Mouse (Mus musculus) gastrocnemius, postnatal 4 days (tissue): Measurements from ENCODE around the gene Atxn1. TPM values are rescaled to one million over a fixed set of nuclear protein-coding genes. Genes with fewer than 3 reads are reported as not detected.

Experiments used
- DNase-seq, 2 experiments: peaks; one replicate each; pipeline ENCODE4 v3.0.0; 2021 to 2022; ENCODE audit warnings: low spot score in 2 of 2, mixed read lengths in 2 of 2
- total RNA-seq, 2 experiments: library from RNA; stranded (reverse); gene quantifications; 2 replicates each; pipeline ENCODE4 v1.2.3; 2021

Gene Atxn1
- total RNA-seq, 2 experiments from 2014 or later: 24.8 to 29.0 TPM

GRCm38 (mm10) chr13:45735802-45736201 is 229.0 kb downstream of the Atxn1 start:
- no peak for DNase-seq

- no peak for DNase-seq
These were observed 230.3 kb downstream of the Atxn1 start for GRCm38 (mm10) chr13:45734531-45734930.

DNA sequence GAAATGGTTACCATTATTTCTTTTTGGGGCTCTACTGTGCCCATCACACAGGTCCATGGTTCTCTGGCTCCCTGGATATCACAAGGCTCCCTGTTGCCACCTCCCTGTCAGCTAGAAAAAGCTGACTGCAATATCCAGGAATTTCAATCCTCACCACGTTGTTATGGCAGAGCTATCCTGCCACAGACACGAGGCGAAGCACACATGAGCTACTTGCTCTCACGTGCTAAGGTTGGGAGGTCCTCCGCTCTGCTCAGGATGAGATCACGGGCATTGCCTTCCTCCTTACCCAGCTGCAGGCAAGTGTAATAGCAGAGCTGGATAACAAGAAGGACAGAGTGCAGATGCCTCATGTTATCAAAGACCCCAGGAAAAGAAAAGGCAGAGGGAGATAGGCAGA is 232.2 kb downstream of the Atxn1 start:
- DNase-seq: no peak

- DNase-seq: no peak
These were observed 237.9 kb downstream of the Atxn1 start for GRCm38 (mm10) chr13:45726917-45727316.

DNA sequence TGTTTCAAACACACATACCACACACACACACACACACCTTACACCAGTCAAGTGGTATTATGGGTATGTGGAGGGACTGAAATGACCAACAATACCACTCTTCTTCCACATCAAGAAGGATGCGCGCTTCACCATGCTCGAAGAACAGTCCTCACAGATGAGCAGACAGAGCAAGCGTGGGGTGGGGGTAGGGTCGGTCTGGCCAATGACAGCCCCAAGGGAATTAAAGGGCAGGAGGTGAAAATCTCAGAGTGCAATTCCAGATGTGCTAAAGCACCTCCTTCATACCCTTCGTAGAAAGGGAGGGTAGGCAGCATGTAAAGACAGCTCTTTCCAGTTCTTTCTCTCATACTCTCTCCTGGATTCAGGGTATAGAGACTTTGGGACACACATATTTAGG is 238.6 kb downstream of the Atxn1 start:
- DNase-seq: no peak

- DNase-seq: no peak
These were observed 240.1 kb downstream of the Atxn1 start for GRCm38 (mm10) chr13:45724507-45725259.

DNA sequence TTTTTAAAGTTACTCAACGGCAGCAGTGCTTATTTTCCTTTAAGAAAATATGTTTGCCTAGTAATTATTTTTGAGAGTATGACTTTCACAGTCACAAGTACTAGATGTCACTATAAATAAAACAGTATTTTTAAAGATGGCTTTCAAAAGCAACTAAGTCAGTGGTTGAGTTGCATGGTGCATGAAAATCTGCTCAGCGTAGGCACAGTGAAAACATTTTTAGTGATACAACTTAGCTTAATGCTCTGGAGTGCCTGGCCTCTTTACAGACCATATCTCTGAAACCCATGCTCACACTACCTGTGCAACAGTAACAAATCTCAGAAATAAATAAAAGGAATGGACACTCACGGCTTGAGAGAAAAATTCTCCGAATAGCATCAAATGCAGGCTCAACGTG is 241.9 kb downstream of the Atxn1 start:
- no peak for DNase-seq

DNA sequence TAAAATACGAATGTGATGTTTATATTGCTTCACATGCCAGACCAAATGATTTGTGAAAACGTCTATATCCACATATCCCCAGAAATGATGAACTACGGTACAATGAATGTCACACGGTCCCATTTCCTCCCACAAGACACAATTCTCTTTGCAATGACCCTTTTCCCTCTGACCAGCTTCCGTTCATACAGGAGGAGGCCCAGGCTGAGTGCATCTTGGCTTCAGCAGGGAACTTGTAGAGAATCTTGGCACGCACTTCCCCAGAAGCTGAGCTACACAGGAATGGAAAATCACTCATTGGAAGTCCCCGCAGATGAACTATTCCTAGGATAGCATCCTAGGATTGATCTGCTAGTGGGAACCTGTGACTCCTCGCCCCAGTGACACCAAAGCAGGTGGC is 243.2 kb downstream of the Atxn1 start:
- peak in 1 of 2 experiments; percentile 43 for DNase-seq

- no peak for DNase-seq
These were observed 246.0 kb downstream of the Atxn1 start for GRCm38 (mm10) chr13:45718850-45719249.

GRCm38 (mm10) chr13:45715583-45716180 is 249.1 kb downstream of the Atxn1 start:
- no peak for DNase-seq

DNA sequence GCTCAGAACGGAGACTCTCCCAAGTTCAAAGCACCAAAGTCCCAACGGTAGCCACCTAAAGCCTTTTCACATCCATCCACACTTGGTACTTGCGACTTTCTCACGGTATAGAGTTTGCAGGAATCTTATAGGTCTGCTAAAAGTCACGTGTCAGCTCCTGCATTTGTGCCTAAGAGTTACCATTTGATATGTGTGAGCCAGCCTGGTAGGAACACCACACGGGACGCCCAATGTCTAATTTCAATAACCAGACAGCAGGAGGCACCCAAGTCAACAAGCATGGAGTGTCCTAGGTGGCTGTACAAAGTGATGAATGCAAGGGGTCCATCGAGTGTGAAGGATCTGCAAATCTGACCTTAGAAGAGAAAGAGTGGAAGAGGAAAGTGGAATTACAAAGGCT is 254.8 kb downstream of the Atxn1 start:
- DNase-seq: no peak

- DNase-seq: no peak
These were observed 255.4 kb downstream of the Atxn1 start for GRCm38 (mm10) chr13:45709402-45709801.

GRCm38 (mm10) chr13:45701296-45701790 is 263.5 kb downstream of the Atxn1 start:
- no peak for DNase-seq

- DNase-seq: no peak
These were observed 265.8 kb downstream of the Atxn1 start for GRCm38 (mm10) chr13:45698982-45699381.

GRCm38 (mm10) chr13:45696009-45696408 is 268.8 kb downstream of the Atxn1 start:
- no peak for DNase-seq

- no peak for DNase-seq
These were observed 269.8 kb downstream of the Atxn1 start for GRCm38 (mm10) chr13:45694921-45695437.

- no peak for DNase-seq
These were observed 270.9 kb downstream of the Atxn1 start for GRCm38 (mm10) chr13:45693953-45694352.

DNA sequence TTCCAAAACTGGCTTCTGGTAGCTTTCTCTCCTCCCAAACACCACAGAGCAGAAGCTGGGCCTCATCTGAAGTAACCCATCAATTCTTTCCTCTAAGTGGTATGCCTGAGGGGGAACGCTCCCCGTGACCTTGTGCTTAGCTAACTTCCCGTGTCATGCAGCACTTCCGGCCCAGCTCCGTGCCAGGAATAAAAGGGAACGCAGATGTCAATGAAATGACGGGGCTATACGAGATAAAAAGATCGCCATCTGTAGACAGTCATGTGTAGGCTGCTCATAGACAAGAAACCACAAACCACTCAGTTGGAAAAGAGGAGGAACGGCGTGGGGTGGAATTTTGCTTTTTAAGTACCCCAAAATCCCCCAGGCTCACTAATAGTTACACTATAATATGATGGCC is 271.3 kb downstream of the Atxn1 start:
- no peak for DNase-seq

DNA sequence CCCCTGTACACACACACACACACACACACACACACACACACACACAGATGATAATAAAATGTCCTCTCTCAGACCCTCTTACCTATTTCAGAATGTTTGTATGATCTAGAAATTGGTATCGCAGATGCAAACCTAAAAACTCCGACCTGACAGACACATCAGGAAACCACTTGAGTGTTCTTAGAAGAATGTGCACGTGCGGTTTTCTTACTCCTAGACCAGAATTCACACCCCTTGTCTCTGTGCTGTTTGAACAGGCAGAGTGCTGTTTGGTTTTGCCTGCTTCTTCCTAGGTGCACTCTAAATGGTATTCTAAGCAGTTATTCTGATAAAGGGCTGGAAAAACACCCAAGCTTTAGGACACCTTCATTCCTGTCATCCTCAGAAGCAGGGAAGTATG is 271.7 kb downstream of the Atxn1 start:
- DNase-seq: no peak

GRCm38 (mm10) chr13:45692440-45692839 is 272.4 kb downstream of the Atxn1 start:
- no peak for DNase-seq

GRCm38 (mm10) chr13:45690426-45690825 is 274.4 kb downstream of the Atxn1 start:
- DNase-seq: no peak

- DNase-seq: no peak
These were observed 275.9 kb downstream of the Atxn1 start for GRCm38 (mm10) chr13:45688864-45689263.

GRCm38 (mm10) chr13:45687581-45687980 is 277.2 kb downstream of the Atxn1 start:
- no peak for DNase-seq
